Mouse (Mus musculus): ENCODE data around the gene Gm45062.
"Not testable (repeated sequence)": the region's sequence is repeated elsewhere in the genome, so short reads cannot be mapped to it uniquely, and the experiment has no call there.

Gm45062 gene

DNA sequence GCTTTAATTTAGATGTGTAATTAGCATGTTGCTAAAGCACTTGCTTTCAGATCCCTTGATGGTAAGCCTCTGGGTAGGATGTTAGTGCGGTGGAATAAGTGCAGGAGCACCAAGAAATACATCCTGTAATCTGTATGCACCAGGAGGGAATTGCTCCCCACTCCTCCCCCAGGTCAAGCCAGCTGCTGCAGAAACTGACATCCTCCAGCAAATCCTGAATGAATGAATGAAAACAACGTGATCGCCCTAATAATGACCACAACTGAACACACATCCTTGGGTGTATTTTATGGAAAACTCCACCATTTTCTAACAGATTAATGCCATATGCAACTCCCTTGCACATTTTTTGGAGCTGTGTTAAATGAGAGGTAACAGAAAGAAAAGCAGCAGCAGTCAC lies 252.2 kb downstream of the Gm45062 start:
- no peak for DNase-seq

DNA sequence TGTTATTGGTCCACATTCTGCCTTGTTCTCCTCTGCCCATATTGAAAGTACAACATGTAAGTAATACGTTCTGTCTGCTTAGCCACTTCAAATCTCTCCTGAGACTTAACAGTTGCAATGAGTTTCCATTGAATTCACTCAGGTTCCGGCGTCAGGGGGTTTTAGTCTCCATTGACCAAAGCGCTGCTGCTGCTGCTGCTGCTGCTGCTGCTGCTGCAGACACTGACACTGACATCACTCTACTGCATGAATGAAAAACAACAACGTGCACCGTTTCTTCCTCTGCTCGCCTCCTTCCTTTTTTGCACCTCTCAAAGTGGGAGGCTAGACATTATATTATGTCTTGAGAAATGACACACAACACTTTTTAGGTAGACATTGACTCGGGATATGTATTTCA lies 253.2 kb downstream of the Gm45062 start:
- no peak for DNase-seq

DNA sequence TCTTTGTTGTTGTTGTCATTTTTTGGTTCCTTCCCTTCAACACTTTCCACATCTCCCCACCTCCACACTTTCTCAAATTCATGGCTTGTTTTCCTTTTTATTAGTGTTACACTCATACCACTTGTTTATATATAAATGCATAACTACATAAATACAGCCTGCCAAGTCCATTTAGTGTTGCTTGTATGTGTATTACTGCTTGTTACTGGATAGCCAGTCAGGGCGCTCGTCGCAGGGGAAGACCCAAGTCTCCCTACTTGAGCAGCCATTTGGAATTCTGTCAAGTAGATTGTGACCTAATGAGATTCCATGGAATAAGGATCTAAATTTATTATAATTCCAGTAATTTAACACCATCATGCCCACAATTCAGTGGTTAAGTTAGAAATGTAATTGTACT lies 260.4 kb downstream of the Gm45062 start:
- no peak for DNase-seq

DNA sequence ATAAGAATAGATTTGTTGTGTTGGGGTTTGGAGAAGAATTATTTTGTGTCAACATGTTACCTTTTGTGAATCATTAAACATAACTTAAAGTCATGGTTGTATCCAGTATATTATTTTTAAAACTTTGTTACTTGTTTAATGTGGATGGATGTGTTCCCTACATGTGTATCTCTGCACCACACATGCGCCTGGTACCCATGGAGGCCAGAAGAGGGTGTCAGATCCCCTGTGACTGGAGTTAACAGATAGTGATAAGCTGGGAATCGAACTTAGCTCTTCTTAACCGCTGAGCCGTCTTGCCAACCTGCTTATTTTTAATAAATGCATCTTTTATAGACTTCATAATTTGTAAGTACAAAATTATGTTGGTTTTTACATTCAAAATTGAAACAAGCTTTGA lies 262.0 kb downstream of the Gm45062 start:
- DNase-seq: no peak

DNA sequence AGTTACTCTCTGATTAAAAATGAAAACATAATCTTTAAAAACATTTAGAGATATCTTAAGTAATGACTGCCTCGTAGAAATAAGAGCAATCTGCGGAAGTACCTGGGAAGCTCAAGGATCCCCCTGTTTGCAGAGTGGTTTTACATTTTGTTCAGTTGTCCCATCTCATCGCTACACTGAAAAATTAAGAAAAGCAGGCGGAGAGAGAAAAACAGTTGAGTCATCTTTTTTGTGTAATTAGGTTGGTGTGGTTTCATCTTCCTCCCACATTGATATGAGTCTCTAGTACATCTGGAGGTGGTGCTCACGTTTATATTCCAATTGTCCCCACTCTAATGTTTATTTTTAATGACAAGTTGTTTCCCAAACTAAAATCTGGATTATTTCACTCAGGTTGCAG lies 265.5 kb downstream of the Gm45062 start:
- DNase-seq: no peak

DNA sequence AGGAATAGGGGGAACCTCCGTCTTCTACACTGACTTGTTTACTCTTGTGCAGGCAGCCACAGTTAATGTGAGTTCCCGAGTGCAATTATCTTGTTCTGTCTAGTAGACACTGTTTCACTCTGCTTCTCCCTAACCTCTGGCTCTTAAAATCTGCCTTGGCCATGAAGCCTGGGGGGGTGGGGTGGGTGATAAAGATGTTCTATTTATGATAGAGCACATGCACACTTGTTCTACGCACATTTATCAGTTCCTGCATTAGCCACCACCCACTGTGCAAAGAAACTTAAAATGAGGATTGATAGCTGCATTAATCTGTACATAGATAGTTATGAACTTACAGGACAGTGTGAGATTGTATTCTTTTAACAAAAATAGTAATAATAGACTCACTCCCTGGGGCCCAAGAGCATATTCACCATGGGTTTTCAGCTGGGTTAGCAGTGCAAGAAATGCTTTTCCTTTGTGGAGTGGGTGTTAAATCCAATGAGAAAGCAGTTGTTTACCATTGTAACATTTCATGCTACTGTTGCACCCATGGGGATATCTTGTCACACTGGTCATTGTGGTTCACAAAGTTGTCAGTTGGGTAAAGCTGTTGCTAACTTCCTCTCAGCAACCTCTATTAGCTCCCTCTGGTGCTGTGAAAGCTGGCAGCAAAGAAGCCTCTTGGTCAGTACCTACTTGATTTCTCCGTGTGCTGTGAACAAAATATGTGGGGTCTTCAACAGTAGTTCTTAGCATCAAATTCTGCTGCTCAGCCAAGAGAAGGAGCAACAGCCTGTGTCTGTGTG lies 272.0 kb downstream of the Gm45062 start:
- peak; percentile 70 for DNase-seq

DNA sequence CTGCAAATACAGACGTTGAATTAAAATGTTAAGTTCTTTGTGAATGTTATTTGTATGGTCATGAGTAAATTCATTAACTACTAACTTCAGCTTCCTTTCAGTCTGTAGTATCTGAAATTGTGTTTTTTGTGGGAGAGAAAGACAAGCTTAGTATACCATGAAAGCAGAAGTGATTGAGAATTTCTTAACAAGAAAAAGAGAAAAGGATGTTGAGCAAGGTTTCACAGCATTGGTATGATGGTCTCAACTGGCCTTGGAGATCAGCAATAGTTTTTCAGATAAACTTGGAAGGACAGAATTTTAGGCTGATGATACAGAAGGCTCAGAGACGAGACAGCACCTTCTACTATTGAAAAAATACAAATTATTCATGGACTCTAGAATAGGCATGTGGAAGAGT lies 277.7 kb downstream of the Gm45062 start:
- DNase-seq: no peak

DNA sequence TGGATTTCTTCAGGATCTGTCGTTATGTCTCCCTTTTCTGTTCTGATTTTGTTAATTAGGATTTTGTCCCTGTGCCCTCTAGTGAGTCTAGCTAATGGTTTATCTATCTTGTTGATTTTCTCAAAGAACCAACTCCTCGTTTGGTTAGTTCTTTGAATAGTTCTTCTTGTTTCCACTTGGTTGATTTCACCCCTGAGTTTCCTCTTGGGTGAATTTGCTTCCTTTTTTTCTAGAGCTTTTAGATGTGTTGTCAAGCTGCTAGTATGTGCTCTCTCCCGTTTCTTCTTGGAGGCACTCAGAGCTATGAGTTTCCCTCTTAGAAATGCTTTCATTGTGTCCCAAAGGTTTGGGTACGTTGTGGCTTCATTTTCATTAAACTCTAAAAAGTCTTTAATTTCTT lies 282.3 kb downstream of the Gm45062 start:
- not testable (repeated sequence) for DNase-seq

DNA sequence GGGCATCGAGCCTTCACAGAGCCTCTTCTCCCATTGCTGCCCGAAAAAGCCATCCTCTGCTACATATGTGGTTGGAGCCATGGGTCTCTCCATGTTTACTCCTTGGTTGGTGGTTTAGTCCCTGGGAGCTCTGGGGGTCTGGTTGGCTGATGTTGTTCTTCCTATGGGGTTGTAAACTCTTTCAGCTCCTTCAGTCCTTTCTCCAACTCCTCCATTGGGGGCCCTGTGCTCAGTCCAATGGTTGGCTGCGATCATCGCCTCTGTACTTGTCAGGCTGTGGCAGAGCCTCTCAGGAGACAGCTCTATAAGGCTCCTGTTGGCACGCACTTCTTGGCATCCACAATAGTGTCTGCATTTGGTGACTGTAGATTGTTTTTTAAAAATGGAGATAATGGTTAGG lies 285.6 kb downstream of the Gm45062 start:
- no peak for DNase-seq

DNA sequence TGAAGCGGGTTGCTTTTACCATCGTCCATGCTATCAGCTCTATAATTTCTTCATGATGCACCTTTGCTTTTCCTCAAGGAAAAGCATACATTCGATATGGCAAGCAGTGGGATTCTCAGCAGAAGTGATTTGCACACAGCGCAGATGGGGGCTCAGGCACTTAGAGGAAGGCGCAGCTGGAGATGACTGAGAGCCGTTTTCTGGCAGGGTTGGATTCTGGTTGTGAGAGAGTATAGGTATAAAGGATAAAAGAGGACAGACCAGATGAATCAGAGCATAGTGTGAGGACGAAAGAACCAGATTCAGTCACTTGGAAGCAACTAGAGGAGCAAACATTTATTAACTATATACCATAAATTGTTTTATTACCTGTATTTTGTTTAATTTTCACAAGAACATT lies 286.5 kb downstream of the Gm45062 start:
- no peak for DNase-seq

DNA sequence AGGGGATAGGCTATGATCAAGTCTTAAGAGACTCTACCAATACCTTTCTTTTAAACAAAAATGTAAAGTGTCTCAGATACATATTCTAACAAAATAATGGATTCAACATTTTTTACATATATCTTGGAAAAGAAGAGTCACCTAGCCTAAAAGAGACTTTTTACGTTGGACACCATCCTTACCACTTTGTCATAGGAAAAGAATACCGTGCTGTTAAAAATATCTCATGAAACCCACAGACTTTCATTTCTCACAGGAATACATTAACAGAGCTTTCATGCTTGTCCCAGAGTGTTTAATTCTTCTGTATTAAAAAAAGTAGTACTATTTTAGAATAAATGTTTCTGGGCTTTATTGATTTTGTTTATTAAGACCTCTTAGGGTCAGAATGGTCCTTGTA lies 291.9 kb downstream of the Gm45062 start:
- no peak for DNase-seq

DNA sequence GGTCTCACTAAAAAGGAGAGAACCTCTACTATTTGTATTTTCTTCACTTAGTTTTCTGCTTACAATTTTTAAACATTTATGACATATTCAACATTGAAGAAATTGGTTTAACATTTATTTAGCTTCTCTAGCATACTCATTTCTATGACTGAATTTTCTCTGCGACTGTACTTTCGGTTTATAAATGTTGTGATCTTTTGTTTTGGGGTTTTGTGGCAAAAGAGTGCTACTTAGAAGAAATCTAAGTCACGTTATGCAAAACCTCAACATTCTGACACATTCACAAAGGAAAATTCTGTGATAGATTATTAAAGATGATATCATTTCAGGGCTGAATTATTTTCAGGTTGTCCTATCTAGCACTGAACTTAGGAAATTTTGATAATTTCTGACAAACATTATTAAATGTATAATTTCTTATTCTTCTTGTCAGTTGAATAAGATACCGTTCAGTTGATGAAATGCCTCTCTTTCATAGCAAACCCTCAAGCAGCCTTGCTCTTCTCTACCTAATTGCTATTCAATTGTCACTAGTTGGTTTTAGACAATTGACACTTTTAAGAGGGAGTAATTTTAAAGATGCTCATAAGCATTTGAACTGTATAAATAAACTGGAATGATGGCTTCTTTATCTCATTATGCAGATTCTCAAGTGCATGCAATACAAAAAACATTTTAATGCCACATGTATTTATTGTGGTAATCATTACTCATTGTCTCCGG lies 297.8 kb downstream of the Gm45062 start:
- DNase-seq: no peak

DNA sequence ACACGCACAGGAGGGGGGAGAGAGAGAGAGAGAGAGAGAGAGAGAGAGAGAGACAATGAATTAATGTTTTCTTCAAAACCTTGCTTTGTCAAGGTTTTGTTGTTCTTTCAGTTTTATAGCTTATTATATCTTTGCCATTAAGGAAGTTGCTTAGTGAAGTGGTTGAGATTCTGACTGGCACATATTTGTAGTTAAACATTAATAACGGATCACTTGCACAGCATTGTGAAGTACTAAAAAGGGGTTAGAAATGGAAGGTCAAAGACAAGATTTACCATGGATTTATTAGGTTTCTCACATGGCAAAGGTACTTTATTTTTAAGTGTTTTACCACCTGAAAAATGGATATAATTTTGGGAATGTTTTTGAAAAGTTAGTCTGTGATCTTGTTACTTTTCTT lies 301.4 kb downstream of the Gm45062 start:
- DNase-seq: no peak

DNA sequence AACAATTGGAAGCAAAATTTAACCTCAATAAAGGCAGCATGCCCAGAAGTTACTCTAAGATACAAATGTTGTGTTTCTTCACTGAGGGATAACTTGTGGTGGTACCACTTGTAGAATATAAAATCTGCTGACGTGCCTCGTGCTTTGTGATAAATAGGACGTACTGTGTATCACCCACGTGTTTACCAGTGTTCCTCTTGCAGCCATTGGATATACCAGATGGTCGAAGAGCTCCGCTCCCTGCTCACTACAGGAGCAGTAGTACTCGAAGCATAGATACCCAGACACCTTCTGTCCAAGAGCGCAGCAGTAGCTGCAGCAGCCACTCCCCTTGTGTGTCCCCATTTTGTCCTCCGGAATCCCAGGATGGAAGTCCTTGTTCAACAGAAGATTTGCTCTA lies 323.1 kb downstream of the Gm45062 start:
- no peak for DNase-seq

DNA sequence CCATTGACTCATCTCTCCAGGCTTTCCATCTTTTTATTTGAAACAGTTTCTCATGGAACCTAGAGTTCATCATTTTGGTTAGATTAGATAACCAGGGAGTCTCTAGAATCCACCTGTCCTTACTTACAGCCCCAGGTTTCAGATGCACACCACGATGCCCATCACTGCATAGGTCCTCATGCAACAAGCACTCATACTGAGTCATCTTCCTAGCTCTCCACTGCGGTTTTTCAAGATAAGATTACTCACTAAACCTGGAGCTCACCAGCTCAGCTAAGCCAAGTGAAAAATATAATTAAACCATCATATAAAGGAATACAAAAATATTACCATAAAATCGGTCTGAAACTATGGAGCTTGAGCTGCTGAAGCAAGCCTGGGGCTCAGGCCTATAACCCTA lies 324.6 kb downstream of the Gm45062 start:
- no peak for DNase-seq

DNA sequence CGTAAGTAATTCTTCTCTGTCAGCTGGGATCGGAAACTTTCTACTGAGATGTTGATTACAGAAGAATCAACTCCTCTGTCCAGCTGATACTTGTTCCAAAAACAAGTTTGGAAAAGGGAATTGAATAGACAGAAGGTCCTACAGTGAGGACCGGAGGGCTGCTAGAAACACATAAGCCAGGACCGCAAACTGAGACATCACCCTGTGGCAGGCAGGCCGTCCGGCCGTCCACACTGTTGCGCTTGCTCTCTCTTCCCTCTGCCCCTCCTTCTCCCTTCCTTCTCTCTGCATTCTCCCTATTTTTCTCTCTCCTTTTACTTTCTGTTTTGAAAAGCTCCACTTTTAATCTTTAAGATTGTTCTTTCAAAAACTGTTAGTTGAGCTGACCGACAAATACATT lies 332.4 kb downstream of the Gm45062 start:
- no peak for DNase-seq

DNA sequence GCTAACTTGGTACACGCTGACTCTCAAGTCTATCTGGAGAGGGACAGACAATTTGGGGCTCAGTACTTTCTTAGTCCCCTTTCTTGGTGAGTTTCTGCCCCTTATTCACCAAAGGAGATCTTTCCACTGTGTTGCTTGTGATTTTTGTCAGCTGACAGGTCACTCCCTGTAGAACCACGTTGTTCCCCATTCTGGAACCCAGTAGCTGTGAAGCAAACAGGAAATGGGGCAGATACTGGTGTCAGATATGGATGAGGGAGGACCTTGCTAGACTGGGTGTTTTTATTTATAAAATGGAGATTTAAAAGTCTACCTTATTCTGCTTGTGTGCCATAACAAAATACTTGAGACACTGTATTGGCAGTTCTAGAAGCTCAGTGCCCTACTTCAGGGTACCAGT lies 358.1 kb downstream of the Gm45062 start:
- no peak for DNase-seq

DNA sequence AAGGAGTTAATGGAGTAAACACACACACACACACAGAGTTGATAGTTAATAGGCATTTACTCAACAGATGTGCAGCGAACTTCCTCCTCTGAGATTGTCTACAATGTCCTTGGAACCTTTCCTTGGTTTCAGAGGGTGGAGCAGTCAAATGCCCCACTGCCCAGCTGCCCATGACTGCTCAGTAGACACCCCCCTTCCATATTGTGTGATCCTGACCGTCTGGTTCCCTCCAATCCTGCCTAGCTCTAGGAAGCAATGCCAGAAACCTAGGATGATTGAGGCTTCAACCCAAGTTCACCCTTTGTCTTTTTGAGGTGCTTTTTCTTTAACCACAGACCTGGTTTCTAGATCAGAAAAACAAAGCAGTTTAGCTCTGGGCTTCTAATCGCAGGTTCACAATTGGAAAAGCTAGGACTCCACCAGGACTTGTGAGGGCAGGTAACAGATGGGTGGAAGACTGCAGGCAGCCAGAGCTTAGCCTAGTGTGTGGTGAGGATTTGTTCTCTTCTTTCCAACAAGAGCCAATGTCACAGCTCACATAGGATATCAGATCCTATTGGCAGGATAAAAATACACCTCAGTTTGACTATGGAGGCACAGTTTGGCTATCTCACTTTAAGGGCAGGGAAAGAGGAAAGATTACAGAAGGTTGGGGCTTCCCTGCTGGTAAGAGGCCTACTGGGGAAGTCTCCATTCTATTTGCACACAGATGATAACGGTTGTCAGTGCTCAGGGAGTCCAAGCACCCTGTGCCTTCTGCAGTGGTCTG lies 360.5 kb downstream of the Gm45062 start:
- DNase-seq: no peak

DNA sequence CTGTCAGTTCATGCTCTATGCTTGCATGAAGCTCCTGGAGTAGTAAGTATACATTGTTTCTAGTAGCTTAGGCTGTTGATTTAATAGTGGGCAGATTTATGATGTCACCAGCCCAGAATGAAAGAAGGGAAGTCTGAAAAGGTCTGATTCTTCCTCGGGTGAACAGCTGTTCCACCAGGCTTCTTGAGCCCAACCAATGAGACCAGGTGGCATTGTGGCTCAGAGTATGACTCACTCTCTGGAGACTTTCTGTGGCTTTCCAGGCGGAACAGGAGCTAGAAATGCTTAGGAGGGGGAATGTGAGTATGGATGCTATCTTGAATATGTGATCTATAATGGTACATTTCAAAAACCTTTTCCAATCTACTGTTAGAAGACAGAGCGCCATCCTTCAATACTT lies 363.8 kb downstream of the Gm45062 start:
- no peak for DNase-seq

DNA sequence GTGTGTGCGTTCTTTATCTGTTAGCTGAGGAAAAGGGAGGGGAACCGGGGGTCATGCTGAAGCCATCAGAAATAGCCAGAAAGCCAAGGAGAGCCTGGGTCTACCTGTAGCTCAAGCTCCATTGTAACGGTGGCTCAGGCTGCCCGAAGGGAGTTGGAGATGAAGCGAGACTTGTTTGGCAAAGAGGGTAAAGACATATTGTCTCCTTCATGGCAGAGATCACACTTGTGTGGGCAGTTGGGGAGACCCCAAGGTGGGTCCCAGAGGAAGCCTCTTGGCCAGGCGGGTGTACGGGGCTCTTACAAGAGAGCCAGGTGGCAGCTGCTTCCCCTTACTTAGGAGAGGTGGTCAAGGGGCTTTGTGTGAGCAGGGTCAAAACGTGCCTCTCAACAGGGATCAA lies 369.0 kb downstream of the Gm45062 start:
- no peak for DNase-seq

DNA sequence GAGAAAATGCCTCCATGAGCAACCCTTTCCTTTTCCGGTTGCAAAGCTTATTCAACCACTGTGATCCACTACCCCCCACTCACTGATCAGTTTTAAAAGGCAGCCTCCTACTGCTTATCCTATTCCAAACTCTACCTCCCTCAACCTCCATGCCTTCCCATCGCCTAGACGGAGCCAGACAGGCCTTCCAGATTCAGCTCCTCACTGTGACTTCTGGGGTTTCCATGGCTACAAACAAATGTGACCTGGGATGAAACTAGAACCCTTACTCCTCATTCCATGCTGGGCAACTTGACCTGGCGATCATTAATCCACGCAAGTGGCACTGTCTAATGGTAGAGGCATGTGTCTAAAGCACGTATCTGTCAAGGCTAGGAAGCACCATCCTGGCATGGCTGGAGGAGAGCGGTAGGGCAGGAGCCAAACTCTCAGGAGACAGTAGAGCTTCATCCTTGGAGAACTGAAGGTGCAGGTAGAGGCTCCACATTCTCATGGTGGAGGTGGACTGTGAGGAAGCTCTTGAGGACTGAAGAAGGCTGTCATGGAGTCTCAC lies 369.5 kb downstream of the Gm45062 start:
- DNase-seq: no peak

DNA sequence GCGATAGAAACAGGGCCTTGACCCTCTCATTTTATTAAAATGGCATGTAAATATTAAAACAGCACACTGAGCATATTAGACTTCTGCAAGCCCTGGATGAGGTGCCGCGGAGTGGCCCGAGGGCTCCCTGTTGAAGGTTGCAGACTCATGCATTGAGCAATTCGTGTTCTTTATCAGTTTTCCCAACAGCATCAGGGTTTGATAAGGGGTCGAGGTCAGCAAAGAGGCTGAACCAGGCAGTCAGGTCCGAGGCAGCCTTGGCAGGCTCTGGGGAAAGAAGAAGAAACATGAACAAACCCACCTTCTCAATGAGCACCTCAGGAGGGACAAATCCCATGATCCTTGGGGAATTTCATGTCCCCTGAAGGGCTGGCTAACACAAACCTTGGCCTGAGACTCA lies 371.3 kb downstream of the Gm45062 start:
- no peak for DNase-seq

DNA sequence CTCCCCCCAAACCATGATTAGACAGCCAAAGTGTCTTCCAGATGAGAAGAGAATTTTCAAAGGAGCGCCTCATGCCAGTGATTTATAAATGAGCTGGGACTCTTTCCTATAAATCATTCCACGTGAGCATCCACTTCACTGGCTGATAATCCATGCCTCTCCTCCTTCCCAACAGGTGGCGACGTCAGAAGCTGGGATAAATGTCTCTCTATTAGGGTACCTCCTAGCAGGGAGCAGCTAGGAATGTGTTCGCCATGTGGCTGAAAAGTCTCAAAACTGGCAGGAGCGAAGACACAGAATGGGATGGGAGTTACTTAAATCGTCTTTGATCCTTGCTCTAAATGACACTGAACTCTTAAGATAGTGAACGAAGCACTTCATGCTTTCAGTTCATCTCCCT lies 372.1 kb downstream of the Gm45062 start:
- DNase-seq: no peak
